Mouse (Mus musculus): ENCODE data around the gene Zfp618.

Gene Zfp618

GRCm38 (mm10) chr4:63067822-63068221 is 102.4 kb downstream of the Zfp618 start:
- no peak for DNase-seq (ENCODE audit: low spot score)

- no peak for DNase-seq (ENCODE audit: low spot score)
Measured at GRCm38 (mm10) chr4:63068499-63069175, 103.3 kb downstream of the Zfp618 start.

- no peak for DNase-seq (ENCODE audit: low spot score)
Measured at GRCm38 (mm10) chr4:63071413-63072260, 106.3 kb downstream of the Zfp618 start.

- DNase-seq (ENCODE audit: low spot score), result no peak
Measured at GRCm38 (mm10) chr4:63073139-63073538, 107.8 kb downstream of the Zfp618 start.

- no peak for DNase-seq (ENCODE audit: low spot score)
Measured at GRCm38 (mm10) chr4:63079159-63079558, 113.8 kb downstream of the Zfp618 start.

- no peak for DNase-seq (ENCODE audit: low spot score)
Measured at GRCm38 (mm10) chr4:63084473-63084889, 119.1 kb downstream of the Zfp618 start.

GRCm38 (mm10) chr4:63089484-63089883 is 124.1 kb downstream of the Zfp618 start:
- no peak for DNase-seq (ENCODE audit: low spot score)

GRCm38 (mm10) chr4:63091151-63091550 is 125.8 kb downstream of the Zfp618 start:
- no peak for DNase-seq (ENCODE audit: low spot score)

- no peak for DNase-seq (ENCODE audit: low spot score)
Measured at GRCm38 (mm10) chr4:63097603-63098002, 132.2 kb downstream of the Zfp618 start.

- no peak for DNase-seq (ENCODE audit: low spot score)
Measured at GRCm38 (mm10) chr4:63100478-63100877, 135.1 kb downstream of the Zfp618 start.

GRCm38 (mm10) chr4:63102025-63102424 is 136.7 kb downstream of the Zfp618 start:
- no peak for DNase-seq (ENCODE audit: low spot score)

- DNase-seq (ENCODE audit: low spot score), result no peak
Measured at GRCm38 (mm10) chr4:63105651-63106050, 140.3 kb downstream of the Zfp618 start.

GRCm38 (mm10) chr4:63118639-63119437 is 153.5 kb downstream of the Zfp618 start:
- no peak for DNase-seq (ENCODE audit: low spot score)

GRCm38 (mm10) chr4:63124861-63125466 is 159.6 kb downstream of the Zfp618 start:
- no peak for DNase-seq (ENCODE audit: low spot score)

GRCm38 (mm10) chr4:63129891-63130624 is 164.7 kb downstream of the Zfp618 start:
- DNase-seq (ENCODE audit: low spot score), result no peak

GRCm38 (mm10) chr4:63147268-63147667 is 181.9 kb downstream of the Zfp618 start:
- DNase-seq (ENCODE audit: low spot score), result no peak

- no peak for DNase-seq (ENCODE audit: low spot score)
Measured at GRCm38 (mm10) chr4:63151127-63151526, 185.8 kb downstream of the Zfp618 start.

GRCm38 (mm10) chr4:63154028-63154427 is 188.7 kb downstream of the Zfp618 start:
- DNase-seq (ENCODE audit: low spot score), result no peak

GRCm38 (mm10) chr4:63154699-63155098 is 189.3 kb downstream of the Zfp618 start, which contains the start of gene Ambp:
TSS of gene Ambp (minus strand) at chr4:63154799.
- DNase-seq (ENCODE audit: low spot score), result no peak

GRCm38 (mm10) chr4:63155596-63155995 is 190.2 kb downstream of the Zfp618 start:
- no peak for DNase-seq (ENCODE audit: low spot score)
